Mouse (Mus musculus) thymus, adult 2 months (tissue): ENCODE data around the gene Mocs2.

Experiments used
- CTCF ChIP-seq: fragments of 200-500 bp; IDR thresholded peaks from 2 replicates; pipeline ENCODE4 v1.5.1; 2012; ENCODE audit warnings: mild to moderate bottlenecking, control low read depth, low read length, moderate library complexity, borderline replicate concordance; ENCODE audit not compliant: control insufficient read depth, poor library complexity, insufficient read depth; ENCODE audit errors: extremely low read depth
- POLR2A ChIP-seq: fragments of 200-500 bp; IDR thresholded peaks from 2 replicates; pipeline ENCODE4 v1.6.1; 2012; ENCODE audit warnings: mild to moderate bottlenecking, low read length, control low read depth, moderate library complexity; ENCODE audit not compliant: control insufficient read depth, poor library complexity, insufficient read depth; ENCODE audit errors: extremely low read depth

GRCm38 (mm10) chr13:114791511-114791910, 26.5 kb upstream of the Mocs2 start:
- TF ChIP-seq POLR2A (no peak), CTCF (no peak)
